Mouse (Mus musculus) ES-E14 (cell line): ENCODE results near the gene Cercam.

ENCODE experiments used
- CHD2 ChIP-seq: IDR thresholded peaks from 2 replicates; pipeline ENCODE4 v1.6.1; 2014; ENCODE audit warnings: mild to moderate bottlenecking, low read depth, low read length, inconsistent platforms
- HCFC1 ChIP-seq: IDR thresholded peaks from 2 replicates; pipeline ENCODE4 v1.6.1; 2012; ENCODE audit warnings: low read length, inconsistent platforms, borderline replicate concordance; ENCODE audit not compliant: insufficient read depth
- MAFK ChIP-seq: IDR thresholded peaks from 2 replicates; pipeline ENCODE4 v1.6.1; 2014; ENCODE audit warnings: mild to moderate bottlenecking, low read depth, low read length, inconsistent platforms; ENCODE audit not compliant: insufficient read depth
- ZC3H11A ChIP-seq: IDR thresholded peaks from 2 replicates; pipeline ENCODE4 v1.6.1; 2012; ENCODE audit warnings: low read depth, mild to moderate bottlenecking, inconsistent platforms, low read length, borderline replicate concordance
- ZNF384 ChIP-seq: IDR thresholded peaks from 2 replicates; pipeline ENCODE4 v1.6.1; 2012; ENCODE audit warnings: low read depth, low read length, inconsistent platforms

DNA sequence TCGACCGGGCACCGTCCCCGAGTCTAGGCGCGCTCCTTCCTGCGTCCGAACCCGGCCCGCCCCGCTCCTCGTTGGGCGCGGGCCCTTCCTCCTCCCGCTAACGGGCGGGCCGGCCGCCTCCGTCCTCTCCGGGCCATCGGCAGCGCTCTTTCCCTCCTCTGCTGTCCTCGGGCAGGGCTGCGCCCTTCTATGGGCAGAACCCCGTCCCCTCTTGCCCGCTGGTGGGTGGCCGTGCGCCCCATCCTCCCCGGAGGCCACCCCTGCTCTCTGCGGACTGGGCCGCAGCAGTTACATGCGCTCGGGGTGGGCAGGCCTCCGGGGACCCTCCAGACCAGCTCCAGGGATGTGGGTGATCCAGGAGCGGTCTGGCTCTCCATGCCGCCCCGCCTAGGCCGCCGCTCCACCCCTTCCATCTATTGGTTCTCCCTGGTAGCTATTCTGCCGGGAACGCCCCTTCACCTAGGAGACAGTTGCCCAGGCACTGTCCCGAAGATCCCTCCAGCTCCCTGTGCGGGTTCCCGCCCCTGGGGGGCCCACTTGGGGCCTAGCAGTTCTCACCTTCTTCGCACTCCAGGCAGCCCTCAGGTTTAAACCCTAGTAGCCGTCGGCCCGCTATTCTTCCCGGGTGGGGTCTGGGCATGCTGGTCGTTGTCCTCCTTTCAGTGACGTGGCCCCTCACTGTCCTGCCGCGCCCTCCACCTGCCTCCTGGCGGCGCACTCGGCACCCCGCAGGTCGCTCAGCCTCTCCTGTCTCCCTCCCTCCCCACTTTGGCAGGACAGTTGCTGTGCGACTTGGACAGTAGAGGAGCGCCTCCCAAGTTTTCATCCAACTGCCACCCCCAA is 21.2 kb downstream of the Cercam start:
- TF ChIP-seq HCFC1 (peak; percentile 32; the same call in 1 of the 2 replicates), CHD2 (no peak), MAFK (no peak), ZNF384 (no peak), ZC3H11A (no peak)
